Mouse (Mus musculus) testis, adult 2 months (tissue): Measurements from ENCODE around the gene Tbx19. TPM values are rescaled to one million over a fixed set of nuclear protein-coding genes. Genes with fewer than 3 reads are reported as not detected.

Experiments
- H3K27ac ChIP-seq: fragments of 200-500 bp; 2 replicates; pipeline ENCODE4 v1.5.1; 2012; ENCODE audit warnings: low read depth, low read length; ENCODE audit not compliant: control insufficient read depth, insufficient read depth
- H3K27me3 ChIP-seq: fragments of 200-500 bp; 2 replicates; pipeline ENCODE4 v1.6.1; 2012; ENCODE audit warnings: mild to moderate bottlenecking, low read length, moderate library complexity; ENCODE audit not compliant: control insufficient read depth, insufficient read depth
- H3K36me3 ChIP-seq: fragments of 200-500 bp; 2 replicates; pipeline ENCODE4 v1.6.1; 2012; ENCODE audit warnings: mild to moderate bottlenecking, low read length; ENCODE audit not compliant: control insufficient read depth, insufficient read depth
- H3K4me1 ChIP-seq: fragments of 200-500 bp; 2 replicates; pipeline ENCODE4 v1.6.1; 2012; ENCODE audit warnings: low read length; ENCODE audit not compliant: control insufficient read depth, insufficient read depth
- H3K4me3 ChIP-seq: fragments of 200-500 bp; 2 replicates; pipeline ENCODE4 v1.5.1; 2012; ENCODE audit warnings: low read depth, mild to moderate bottlenecking, low read length, moderate library complexity, mixed read lengths; ENCODE audit not compliant: control insufficient read depth
- CTCF ChIP-seq: fragments of 200-500 bp; IDR thresholded peaks from 2 replicates; pipeline ENCODE4 v1.5.1; 2012; ENCODE audit warnings: low read depth, mild to moderate bottlenecking, inconsistent platforms, low read length, moderate library complexity; ENCODE audit not compliant: control insufficient read depth, insufficient read depth, insufficient replicate concordance
- POLR2A ChIP-seq: fragments of 200-500 bp; IDR thresholded peaks from 2 replicates; pipeline ENCODE4 v1.6.1; 2012; ENCODE audit warnings: low read depth, mild to moderate bottlenecking, inconsistent platforms, low read length, moderate library complexity; ENCODE audit not compliant: control insufficient read depth
- polyA plus RNA-seq: library from polyadenylated mRNA; depleted of rRNA; stranded (reverse); fragments of >200 nt; gene quantifications from 2 replicates; pipeline ENCODE4 v1.2.3, GENCODE M21; 2012

Tbx19 gene
- polyA plus RNA-seq, 1 experiment, result 21.1 TPM

DNA sequence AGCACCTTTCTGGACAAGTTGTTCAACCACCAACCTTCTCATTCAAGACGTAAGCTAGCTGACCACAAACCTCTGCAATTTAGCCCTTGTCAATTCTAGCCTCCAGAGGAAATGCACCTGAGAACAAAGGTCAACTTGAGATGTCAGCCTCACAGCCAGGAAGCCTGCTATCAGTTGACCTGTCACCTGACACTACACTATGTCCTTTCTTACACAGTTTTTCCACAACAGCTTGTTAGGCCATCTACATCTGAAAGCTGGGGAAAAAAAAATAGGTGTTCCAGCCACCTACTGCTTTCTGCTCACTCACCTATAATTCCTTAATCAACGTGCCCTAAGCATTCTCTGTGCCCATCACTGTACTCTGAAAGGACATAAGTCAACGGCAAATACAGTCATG is 23.6 kb upstream of the Tbx19 start:
- H3K36me3 ChIP-seq, result no peaks in the 10 kb centered on the region

GRCm38 (mm10) chr1:165183400-165183799 is 22.8 kb upstream of the Tbx19 start:
- Histone ChIP-seq H3K27me3 (no peaks in the 10 kb centered on the region), H3K4me1 (no peaks in the 10 kb centered on the region; the same call in 1 of the 2 replicates), H3K36me3 (no peaks in the 10 kb centered on the region), H3K27ac (no peak overlapping the region), H3K4me3 (no peak overlapping the region)
- TF ChIP-seq CTCF (no peak), POLR2A (no peak)

More for the DNA sequence above, 23.6 kb upstream of the Tbx19 start:
- TF ChIP-seq POLR2A (no peak), CTCF (no peak)
- Histone ChIP-seq H3K4me1 (no peaks in the 10 kb centered on the region; the same call in 1 of the 2 replicates), H3K27ac (no peak overlapping the region), H3K4me3 (no peak overlapping the region), H3K27me3 (no peaks in the 10 kb centered on the region)

GRCm38 (mm10) chr1:165179321-165179720 is 18.7 kb upstream of the Tbx19 start:
- no peaks in the 10 kb centered on the region for H3K4me1 ChIP-seq
- TF ChIP-seq POLR2A (no peak), CTCF (no peak)
- H3K27me3 ChIP-seq, result no peaks in the 10 kb centered on the region
- H3K27ac ChIP-seq, result no peak overlapping the region
- H3K36me3 ChIP-seq, result no peaks in the 10 kb centered on the region
- H3K4me3 ChIP-seq, result no peak overlapping the region

DNA sequence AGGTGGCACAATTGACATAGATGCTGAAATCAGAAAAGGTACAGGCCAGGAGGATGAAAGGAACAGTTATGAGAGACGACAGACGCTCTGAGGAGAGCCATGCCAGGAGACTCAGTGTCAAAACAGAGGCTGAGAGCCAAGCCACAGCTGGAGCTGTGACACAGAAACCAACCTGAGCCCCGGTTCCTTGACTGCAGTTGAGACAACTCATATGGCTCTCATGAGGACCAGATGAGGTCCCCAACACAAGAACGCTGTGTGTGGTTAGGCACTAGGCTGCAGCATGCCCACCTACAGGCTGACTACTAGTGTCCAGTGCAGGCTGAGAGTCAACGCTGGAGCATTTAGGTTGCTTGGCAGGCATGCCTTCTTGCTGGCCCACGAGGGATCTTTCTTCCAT is 17.5 kb upstream of the Tbx19 start:
- Histone ChIP-seq H3K27me3 (no peaks in the 10 kb centered on the region), H3K36me3 (no peaks in the 10 kb centered on the region)

GRCm38 (mm10) chr1:165174059-165174616 is 13.6 kb upstream of the Tbx19 start:
- H3K4me1 ChIP-seq, result no peaks in the 10 kb centered on the region
- no peaks in the 10 kb centered on the region for H3K27me3 ChIP-seq
- TF ChIP-seq CTCF (no peak), POLR2A (no peak)
- no peaks in the 10 kb centered on the region for H3K36me3 ChIP-seq
- H3K27ac ChIP-seq, result no peak overlapping the region
- H3K4me3 ChIP-seq, result no peak overlapping the region

More for the DNA sequence above, 17.5 kb upstream of the Tbx19 start:
- no peak for TF ChIP-seq POLR2A
- TF ChIP-seq CTCF, result no peak
- Histone ChIP-seq H3K27ac (no peak overlapping the region), H3K4me1 (no peaks in the 10 kb centered on the region), H3K4me3 (no peak overlapping the region)

DNA sequence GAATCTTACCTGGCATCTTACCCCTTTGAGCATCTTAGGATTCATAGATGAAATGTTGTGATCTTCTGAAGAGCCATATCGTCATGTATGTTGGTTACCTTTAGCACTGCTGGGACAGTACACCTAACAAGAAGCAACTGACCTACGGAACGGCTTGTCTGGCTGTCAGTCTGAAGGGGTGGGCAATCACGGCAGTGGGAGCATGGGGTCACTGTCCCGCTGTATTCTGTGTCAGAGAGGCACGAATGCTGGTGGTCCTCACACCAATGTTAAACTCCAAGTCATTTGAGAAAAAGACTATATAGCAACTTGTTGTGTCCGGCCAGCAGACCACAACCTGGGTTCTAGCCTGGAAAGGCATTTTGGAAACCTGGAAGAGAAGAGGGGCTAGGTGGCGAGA is 10.7 kb upstream of the Tbx19 start:
- Histone ChIP-seq H3K27ac (no peak overlapping the region), H3K36me3 (no peaks in the 10 kb centered on the region), H3K4me3 (no peak overlapping the region), H3K4me1 (no peaks in the 10 kb centered on the region), H3K27me3 (no peaks in the 10 kb centered on the region)
- TF ChIP-seq CTCF (no peak), POLR2A (no peak)

GRCm38 (mm10) chr1:165170157-165170556 is 9.6 kb upstream of the Tbx19 start:
- TF ChIP-seq CTCF (no peak), POLR2A (no peak)
- H3K27ac ChIP-seq, result no peak overlapping the region
- no peaks in the 10 kb centered on the region for H3K27me3 ChIP-seq

More at GRCm38 (mm10) chr1:165170157-165170556, 9.6 kb upstream of the Tbx19 start:
- no peaks in the 10 kb centered on the region for H3K4me1 ChIP-seq
- H3K4me3 ChIP-seq, result no peak overlapping the region
- no peaks in the 10 kb centered on the region for H3K36me3 ChIP-seq
